Mouse (Mus musculus) left cerebral cortex, adult 11 months (tissue): Measurements from ENCODE around the gene Cox6b1.

Experiments used
- DNase-seq: peaks from one replicate; pipeline ENCODE4 v3.0.0; 2022; ENCODE audit warnings: low spot score

Cox6b1 gene

GRCm38 (mm10) chr7:30608476-30608875 lies 17.5 kb downstream of the Cox6b1 start:
- no peak for DNase-seq

GRCm38 (mm10) chr7:30607706-30608309 lies 18.1 kb downstream of the Cox6b1 start:
- no peak for DNase-seq

GRCm38 (mm10) chr7:30604944-30605343 lies 21.0 kb downstream of the Cox6b1 start:
- DNase-seq: no peak

- no peak for DNase-seq
Measured at GRCm38 (mm10) chr7:30604424-30604823, 21.5 kb downstream of the Cox6b1 start.

GRCm38 (mm10) chr7:30602583-30602982 lies 23.4 kb downstream of the Cox6b1 start:
- DNase-seq: no peak

GRCm38 (mm10) chr7:30600651-30601050 lies 25.3 kb downstream of the Cox6b1 start:
- DNase-seq: no peak

GRCm38 (mm10) chr7:30599933-30600353 lies 26.0 kb downstream of the Cox6b1 start:
- DNase-seq: peak; percentile 87

- DNase-seq: no peak
Measured at GRCm38 (mm10) chr7:30598786-30599185, 27.2 kb downstream of the Cox6b1 start, which contains the start of gene Zbtb32. Gene Zbtb32, minus strand, starts transcription at chr7:30598909.

- no peak for DNase-seq
Measured at GRCm38 (mm10) chr7:30596811-30597210, 29.1 kb downstream of the Cox6b1 start.

- DNase-seq: no peak
Measured at GRCm38 (mm10) chr7:30596093-30596492, 29.9 kb downstream of the Cox6b1 start.

- DNase-seq: no peak
Measured at GRCm38 (mm10) chr7:30594510-30595024, 31.4 kb downstream of the Cox6b1 start.

GRCm38 (mm10) chr7:30593579-30594509 lies 32.1 kb downstream of the Cox6b1 start:
- no peak for DNase-seq

- DNase-seq: no peak
Measured at GRCm38 (mm10) chr7:30592772-30593423, 33.1 kb downstream of the Cox6b1 start.

GRCm38 (mm10) chr7:30591605-30591951 lies 34.4 kb downstream of the Cox6b1 start:
- DNase-seq: no peak

- DNase-seq: no peak
Measured at GRCm38 (mm10) chr7:30590927-30591604, 34.9 kb downstream of the Cox6b1 start.

GRCm38 (mm10) chr7:30589435-30590301 lies 36.3 kb downstream of the Cox6b1 start:
- peak; percentile 55 for DNase-seq

- DNase-seq: peak; percentile 95
Measured at GRCm38 (mm10) chr7:30588676-30589434, 37.1 kb downstream of the Cox6b1 start, which contains the start of gene Kmt2b. Gene Kmt2b, minus strand, starts transcription at chr7:30588726.

- DNase-seq: no peak
Measured at GRCm38 (mm10) chr7:30587842-30588667, 37.9 kb downstream of the Cox6b1 start.

- no peak for DNase-seq
Measured at GRCm38 (mm10) chr7:30586455-30587020, 39.4 kb downstream of the Cox6b1 start.
